In genomic region chr5:128711847-128712246, GRCm38 (mm10) we compare ENCODE assay signal across 14 mouse cellular contexts. TPM values are rescaled to one million over a fixed set of nuclear protein-coding genes. Genes with fewer than 3 reads are reported as not detected.
DNase-seq lines count a peak whose midpoint lies in the region; ATAC-seq and TF ChIP-seq lines count a peak whose summit lies in the region.
"Had no signal": no experiment of that assay in that cellular context is flagged by ENCODE, and none has a peak within 500 bp of the region (broad histone marks: within the 10 kb centered on the region; RNA-seq: fewer than 3 reads in every experiment).

No protein-coding gene starts in this region.

- ATAC-seq in forebrain, postnatal 0 days = no peak
- ATAC-seq in CD4-positive, CD25-positive, alpha-beta regulatory T cell, adult 4 months = no peak
- no peak for ATAC-seq in granulocyte monocyte progenitor cell, adult 5-6 weeks (replicated peaks; ENCODE audit: poor library complexity, severe bottlenecking)

- TF ChIP-seq POLR2A in liver, adult 2 months (IDR thresholded peaks at IDR 0.05; ENCODE audit: extremely low read depth, insufficient read depth, low read length) = no peak

- no peaks in the 10 kb centered on the region for H3K27me3 ChIP-seq in forebrain, postnatal 0 days (ENCODE audit: insufficient read depth, low read length)
- 0 out of 2 replicates have a peak, but pooled peaks cover 4% of the 10 kb centered on the region for H3K27me3 ChIP-seq in forebrain, embryonic 10.5 days (ENCODE audit: poor library complexity, severe bottlenecking)
- 0 out of 2 replicates have a peak, but pooled peaks cover 2% of the 10 kb centered on the region for H3K27me3 ChIP-seq in liver, adult 2 months (ENCODE audit: control insufficient read depth, insufficient read depth, low read length)
- H3K27me3 ChIP-seq: limb, embryonic 12.5 days; megakaryocyte, embryonic 14.5 days had no signal

- no peaks in the 10 kb centered on the region for H3K79me2 ChIP-seq in liver, adult 2 months (ENCODE audit: control insufficient read depth, insufficient read depth, low read length)

- no peak overlapping the region for H3K4me3 ChIP-seq in forebrain, postnatal 0 days (ENCODE audit: low read depth, low read length)
- H3K4me3 ChIP-seq in forebrain, embryonic 10.5 days = no peak overlapping the region
- no peak overlapping the region for H3K4me3 ChIP-seq in liver, adult 2 months (ENCODE audit: insufficient read depth, low read depth, low read length)
- H3K4me3 ChIP-seq: limb, embryonic 12.5 days; megakaryocyte, embryonic 14.5 days had no signal

- H3K9me3 ChIP-seq in forebrain, postnatal 0 days (ENCODE audit: low read length) = no peaks in the 10 kb centered on the region
- no peaks in the 10 kb centered on the region for H3K9me3 ChIP-seq in forebrain, embryonic 10.5 days

- H3K4me1 ChIP-seq in forebrain, postnatal 0 days (ENCODE audit: insufficient read depth) = no peaks in the 10 kb centered on the region
- peaks cover 17% of the 10 kb centered on the region for H3K4me1 ChIP-seq in forebrain, embryonic 10.5 days
- no peaks in the 10 kb centered on the region for H3K4me1 ChIP-seq in liver, adult 2 months (ENCODE audit: control insufficient read depth, insufficient read depth, low read length)
- H3K4me1 ChIP-seq: limb, embryonic 12.5 days; megakaryocyte, embryonic 14.5 days had no signal

- TF ChIP-seq CTCF in forebrain, postnatal 0 days (IDR thresholded peaks at IDR 0.05; ENCODE audit: low read depth) = peak; percentile 58
- 0 out of 2 replicates have a peak, but pooled peaks have one; percentile 1 for TF ChIP-seq CTCF in liver, adult 2 months (IDR thresholded peaks at IDR 0.05; ENCODE audit: low read depth, low read length)

- H3K27ac ChIP-seq in forebrain, postnatal 0 days (ENCODE audit: low read depth, low read length) = no peak overlapping the region
- H3K27ac ChIP-seq in forebrain, embryonic 10.5 days = no peak overlapping the region
- no peak overlapping the region for H3K27ac ChIP-seq in liver, adult 2 months (replicated peaks; ENCODE audit: insufficient read depth, low read depth, low read length)
- H3K27ac ChIP-seq: limb, embryonic 12.5 days had no signal

- DNase-seq in forebrain, postnatal 0 days = peak; percentile 21
- no peak for DNase-seq in forebrain, embryonic 10.5 days (ENCODE audit: extremely low spot score, low spot score)
- no peak for DNase-seq in liver, adult 2 months (ENCODE audit: extremely low read depth, low read depth, low spot score)
- DNase-seq in liver = no peak
- peak; percentile 14 for DNase-seq in urinary bladder, postnatal 14 days (ENCODE audit: low spot score)
- no peak for DNase-seq in urinary bladder, postnatal 10 days (ENCODE audit: low spot score)
- DNase-seq: gastrocnemius, postnatal 25 days; heart, postnatal 10 days had no signal

- 88% methylated on average over 6 of the region's 6 CpGs for WGBS in forebrain, postnatal 0 days
- WGBS in forebrain, embryonic 10.5 days = 86% methylated on average over 6 of the region's 6 CpGs
- 81% methylated on average over 6 of the region's 6 CpGs for WGBS in liver, adult 2 months

- no peak overlapping the region for H3K4me2 ChIP-seq in forebrain, postnatal 0 days (ENCODE audit: low read depth)
- H3K4me2 ChIP-seq: limb, embryonic 12.5 days had no signal

- H3K9ac ChIP-seq in forebrain, postnatal 0 days = no peak overlapping the region
- H3K9ac ChIP-seq in liver, adult 2 months (ENCODE audit: low read depth, low read length) = no peak overlapping the region
- H3K9ac ChIP-seq: limb, embryonic 12.5 days had no signal

- H3K36me3 ChIP-seq in forebrain, postnatal 0 days (ENCODE audit: insufficient read depth) = no peaks in the 10 kb centered on the region
- no peaks in the 10 kb centered on the region for H3K36me3 ChIP-seq in forebrain, embryonic 10.5 days (replicated peaks)
- H3K36me3 ChIP-seq in liver, adult 2 months (ENCODE audit: control insufficient read depth, insufficient read depth, low read length) = no peaks in the 10 kb centered on the region
- H3K36me3 ChIP-seq: limb, embryonic 12.5 days had no signal

RNA-seq across cellular contexts. Expression of gene Piwil1, which starts 9.5 kb away (rescaled TPM):
- total RNA-seq in forebrain, postnatal 0 days (2014; rRNA removed) = 0.05 and 0.08 TPM in 2 replicates
- 0.30 and 0.40 TPM in 2 replicates for polyA plus RNA-seq in forebrain, postnatal 0 days (2015; fragmentation: Nextera tagmentation; extraction: Ambion mirVana)
- polyA plus RNA-seq in forebrain, embryonic 10.5 days (2016; fragmentation: Nextera tagmentation; extraction: Ambion mirVana) = not detected in 2 replicates
- total RNA-seq in liver, adult 2 months (2014; rRNA removed) = not detected in 2 replicates
- polyA plus RNA-seq in liver, adult 2 months (2012; rRNA removed) = not detected in 2 replicates
- under 1 TPM in 1 of 2 experiments, not detected in 1; 0.11 TPM for polyA plus RNA-seq in CD4-positive, CD25-positive, alpha-beta regulatory T cell, adult 4 months (2017; shearing (Covaris generic))
- not detected in 2 replicates for total RNA-seq in granulocyte monocyte progenitor cell, adult 5-6 weeks (2014; fragmentation: Nextera tagmentation)
- total RNA-seq in granulocyte monocyte progenitor cell, adult 5-6 weeks (2017) = not detected in 2 replicates
- total RNA-seq: adrenal gland, adult 18-20 months; gastrocnemius, postnatal 25 days; heart, postnatal 10 days had no signal
- polyA plus RNA-seq: limb, embryonic 12.5 days; spleen, adult 2 months had no signal

Comparison
In these comparisons a context has a peak if more than half of its experiments do, and no peak if none do; other contexts are left out.
1. DNase-seq: peak in forebrain, postnatal 0 days (single experiment) and urinary bladder, postnatal 14 days (single experiment); none in forebrain, embryonic 10.5 days (single experiment), liver, adult 2 months (single experiment), liver (single experiment) and urinary bladder, postnatal 10 days (single experiment).